Mouse (Mus musculus) embryonic fibroblast, embryonic 13.5 days (primary cell): ENCODE results near the gene Pcsk4. TPM values are rescaled to one million over a fixed set of nuclear protein-coding genes. Genes with fewer than 3 reads are reported as not detected.

Experiments used
- H3K27ac ChIP-seq: 2 replicates; pipeline ENCODE4 v1.5.1; 2012; ENCODE audit warnings: low read length, control low read depth, inconsistent platforms; ENCODE audit not compliant: insufficient read depth
- H3K4me1 ChIP-seq: 2 replicates; pipeline ENCODE4 v1.6.1; 2011; ENCODE audit warnings: low read length; ENCODE audit not compliant: control insufficient read depth, insufficient read depth
- H3K4me3 ChIP-seq: 2 replicates; pipeline ENCODE4 v1.5.1; 2011; ENCODE audit warnings: mild to moderate bottlenecking, control low read depth, low read length; ENCODE audit not compliant: insufficient read depth
- CTCF ChIP-seq: IDR thresholded peaks from 2 replicates; pipeline ENCODE4 v1.5.1; 2011; ENCODE audit warnings: mild to moderate bottlenecking, control low read depth, low read length, moderate library complexity, borderline replicate concordance; ENCODE audit not compliant: insufficient read depth
- POLR2A ChIP-seq: IDR thresholded peaks from 2 replicates; pipeline ENCODE4 v1.6.1; 2011; ENCODE audit warnings: low read depth, mild to moderate bottlenecking, control low read depth, low read length, moderate library complexity
- polyA plus RNA-seq: library from polyadenylated mRNA; stranded (reverse); fragments of >200 nt; gene quantifications from 2 replicates; pipeline ENCODE4 v1.2.4, GENCODE M21; 2011; ENCODE audit warnings: low read depth; ENCODE audit not compliant: missing spikeins, insufficient read length

Pcsk4 gene
- polyA plus RNA-seq, 1 experiment = 0.81 TPM

- no peak overlapping the region for H3K4me3 ChIP-seq
- no peaks in the 10 kb centered on the region for H3K4me1 ChIP-seq
- no peak for TF ChIP-seq CTCF
- no peak overlapping the region for H3K27ac ChIP-seq
Observed at GRCm38 (mm10) chr10:80300672-80301181, 28.6 kb downstream of the Pcsk4 start.

GRCm38 (mm10) chr10:80299824-80300223 is 29.5 kb downstream of the Pcsk4 start:
- H3K4me1 ChIP-seq = no peaks in the 10 kb centered on the region
- no peak overlapping the region for H3K4me3 ChIP-seq
- H3K27ac ChIP-seq = no peak overlapping the region
- TF ChIP-seq POLR2A (no peak), CTCF (no peak)

GRCm38 (mm10) chr10:80299301-80299700 is 30.0 kb downstream of the Pcsk4 start:
- H3K4me1 ChIP-seq = no peaks in the 10 kb centered on the region
- no peak overlapping the region for H3K4me3 ChIP-seq
- no peak overlapping the region for H3K27ac ChIP-seq
- TF ChIP-seq CTCF (no peak), POLR2A (no peak)

- no peak for TF ChIP-seq CTCF
- no peak for TF ChIP-seq POLR2A
- Histone ChIP-seq H3K4me1 (no peaks in the 10 kb centered on the region), H3K27ac (no peak overlapping the region), H3K4me3 (no peak overlapping the region)
Observed at GRCm38 (mm10) chr10:80298571-80299281, 30.6 kb downstream of the Pcsk4 start.

- Histone ChIP-seq H3K4me1 (no peaks in the 10 kb centered on the region), H3K4me3 (no peak overlapping the region), H3K27ac (no peak overlapping the region)
- TF ChIP-seq CTCF (no peak), POLR2A (no peak)
Observed at GRCm38 (mm10) chr10:80297526-80298133, 31.7 kb downstream of the Pcsk4 start.

- Histone ChIP-seq H3K27ac (no peak overlapping the region), H3K4me1 (no peaks in the 10 kb centered on the region; the same call in 1 of the 2 replicates), H3K4me3 (no peak overlapping the region)
- TF ChIP-seq POLR2A = no peak
- TF ChIP-seq CTCF = no peak
Observed at GRCm38 (mm10) chr10:80296824-80297223, 32.5 kb downstream of the Pcsk4 start.

- TF ChIP-seq CTCF = peak; percentile 62; the same call in 1 of the 2 replicates
- peak; percentile 54; the same call in 1 of the 2 replicates for TF ChIP-seq POLR2A
- Histone ChIP-seq H3K4me3 (no peak within 1 kb of the TSS), H3K4me1 (no peaks in the 10 kb centered on the region; the same call in 1 of the 2 replicates), H3K27ac (no peak within 1 kb of the TSS)
Observed at GRCm38 (mm10) chr10:80295618-80296425, 33.5 kb downstream of the Pcsk4 start, which contains the start of gene Apc2. Gene Apc2 (plus strand): TSS chr10:80295977.

- TF ChIP-seq CTCF (no peak), POLR2A (peak; percentile 18)
- Histone ChIP-seq H3K4me3 (no peak overlapping the region), H3K27ac (no peak overlapping the region), H3K4me1 (no peaks in the 10 kb centered on the region; the same call in 1 of the 2 replicates)
Observed at GRCm38 (mm10) chr10:80294788-80295303, 34.5 kb downstream of the Pcsk4 start.

GRCm38 (mm10) chr10:80294311-80294710 is 35.0 kb downstream of the Pcsk4 start:
- TF ChIP-seq CTCF = no peak
- no peak for TF ChIP-seq POLR2A
- H3K27ac ChIP-seq = no peak overlapping the region
- H3K4me1 ChIP-seq = no peaks in the 10 kb centered on the region; the same call in 1 of the 2 replicates
- peak overlapping the region; percentile 98 for H3K4me3 ChIP-seq
